Mouse (Mus musculus) neural tube, embryonic 15.5 days (tissue): ENCODE results near the gene Gmds. TPM values are rescaled to one million over a fixed set of nuclear protein-coding genes. Genes with fewer than 3 reads are reported as not detected.

ENCODE experiments used
- ATAC-seq: fragments of 200-750 bp; cut with Nextera tagmentation; 2 replicates; pipeline ENCODE4 v1.8.0; 2017; ENCODE audit warnings: mild to moderate bottlenecking, moderate TSS enrichment, moderate library complexity; ENCODE audit not compliant: low FRiP score
- H3K27ac ChIP-seq: fragments of 300-500 bp; sonication (generic); replicated peaks from 2 replicates; pipeline ENCODE4 v1.5.1; 2015; ENCODE audit warnings: mild to moderate bottlenecking, inconsistent platforms
- H3K27me3 ChIP-seq: fragments of 300-500 bp; sonication (generic); replicated peaks from 2 replicates; pipeline ENCODE4 v1.6.1; 2015; ENCODE audit warnings: inconsistent platforms
- H3K36me3 ChIP-seq: fragments of 300-500 bp; sonication (generic); 2 replicates; pipeline ENCODE4 v1.6.1; 2015; ENCODE audit warnings: inconsistent platforms
- H3K4me1 ChIP-seq: fragments of 300-500 bp; sonication (generic); 2 replicates; pipeline ENCODE4 v1.6.1; 2015; ENCODE audit warnings: inconsistent platforms
- H3K4me2 ChIP-seq: fragments of 300-500 bp; sonication (generic); 2 replicates; pipeline ENCODE4 v1.6.1; 2015; ENCODE audit warnings: inconsistent platforms, mild to moderate bottlenecking, moderate library complexity
- H3K4me3 ChIP-seq: fragments of 300-500 bp; sonication (generic); replicated peaks from 2 replicates; pipeline ENCODE4 v1.5.1; 2015; ENCODE audit warnings: mild to moderate bottlenecking, inconsistent platforms
- H3K9ac ChIP-seq: fragments of 300-500 bp; sonication (generic); replicated peaks from 2 replicates; pipeline ENCODE4 v1.6.1; 2015; ENCODE audit warnings: mild to moderate bottlenecking, inconsistent platforms
- H3K9me3 ChIP-seq: fragments of 300-500 bp; sonication (generic); replicated peaks from 2 replicates; pipeline ENCODE4 v1.6.1; 2016; ENCODE audit warnings: inconsistent platforms
- WGBS: fragments of 180-500 bp; shearing (Covaris S2); methylation state at CpG from one replicate; pipeline ENCODE4 v1.1.7; 2015; ENCODE audit warnings: mixed read lengths; 5-methylcytosine and 5-hydroxymethylcytosine counted together
- polyA plus RNA-seq: library from polyadenylated mRNA; unstranded; fragments of >200 nt; fragmentation: Nextera tagmentation; extraction: Ambion mirVana; gene quantifications from 2 replicates; pipeline ENCODE4 v1.2.1, GENCODE M21; 2015

Gene Gmds
- polyA plus RNA-seq, result 39.3 and 46.0 TPM in 2 replicates

- Histone ChIP-seq H3K27me3 (no peaks in the 10 kb centered on the region), H3K36me3 (peaks cover 2% of the 10 kb centered on the region; the same call in 1 of the 2 replicates), H3K27ac (peak within 1 kb of the TSS; percentile 79), H3K4me2 (peak within 1 kb of the TSS; percentile 89), H3K4me1 (peaks cover 13% of the 10 kb centered on the region), H3K4me3 (peak within 1 kb of the TSS; percentile 91), H3K9ac (peak within 1 kb of the TSS; percentile 89), H3K9me3 (no peaks in the 10 kb centered on the region)
- whole genome bisulfite sequencing, result 3% methylated on average over 55 of the region's 55 CpGs
- peak; percentile 100 for ATAC-seq
Measured at GRCm38 (mm10) chr13:32338513-32339365, at the start of gene Gmds. Gene Gmds, minus strand, starts transcription at chr13:32338740.

DNA sequence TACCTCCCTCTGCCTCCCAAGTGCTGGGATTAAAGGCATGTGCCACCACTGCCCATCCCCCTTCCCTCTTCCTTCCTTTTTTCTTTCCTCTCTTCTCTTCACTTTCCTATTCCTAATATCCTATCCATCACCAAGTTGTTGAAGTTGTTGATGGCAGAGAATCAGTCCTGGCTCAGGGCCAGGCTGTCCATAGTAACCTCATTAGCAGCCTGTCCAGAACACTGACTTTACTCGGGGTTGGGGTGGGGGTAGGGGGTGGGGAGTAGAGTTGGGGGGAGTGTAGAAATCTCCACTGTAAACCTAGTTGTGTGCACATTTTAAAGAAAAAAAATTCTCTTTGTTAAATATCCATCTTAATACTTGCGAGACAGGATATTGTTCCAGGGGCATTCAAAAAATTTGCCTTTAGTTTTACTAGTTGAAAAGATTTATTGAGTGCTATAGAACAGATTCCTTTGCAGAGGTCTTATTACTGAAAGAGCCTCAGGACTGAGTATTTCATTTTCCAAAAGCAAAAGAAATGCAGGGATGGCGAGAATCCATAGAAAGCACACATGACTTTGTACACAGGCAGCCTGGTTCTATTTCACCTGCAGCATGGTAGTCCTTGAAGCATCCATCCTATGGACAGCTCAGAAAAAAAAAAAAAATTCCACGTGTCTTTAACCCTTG, 47.0 kb upstream of the Gmds start:
- Histone ChIP-seq H3K9ac (no peak overlapping the region), H3K27ac (no peak overlapping the region), H3K36me3 (no peaks in the 10 kb centered on the region), H3K4me2 (no peak overlapping the region), H3K27me3 (no peaks in the 10 kb centered on the region), H3K4me1 (no peaks in the 10 kb centered on the region), H3K4me3 (no peak overlapping the region), H3K9me3 (no peaks in the 10 kb centered on the region)
- no peak for ATAC-seq
- 63% methylated on average over 4 of the region's 4 CpGs for WGBS

DNA sequence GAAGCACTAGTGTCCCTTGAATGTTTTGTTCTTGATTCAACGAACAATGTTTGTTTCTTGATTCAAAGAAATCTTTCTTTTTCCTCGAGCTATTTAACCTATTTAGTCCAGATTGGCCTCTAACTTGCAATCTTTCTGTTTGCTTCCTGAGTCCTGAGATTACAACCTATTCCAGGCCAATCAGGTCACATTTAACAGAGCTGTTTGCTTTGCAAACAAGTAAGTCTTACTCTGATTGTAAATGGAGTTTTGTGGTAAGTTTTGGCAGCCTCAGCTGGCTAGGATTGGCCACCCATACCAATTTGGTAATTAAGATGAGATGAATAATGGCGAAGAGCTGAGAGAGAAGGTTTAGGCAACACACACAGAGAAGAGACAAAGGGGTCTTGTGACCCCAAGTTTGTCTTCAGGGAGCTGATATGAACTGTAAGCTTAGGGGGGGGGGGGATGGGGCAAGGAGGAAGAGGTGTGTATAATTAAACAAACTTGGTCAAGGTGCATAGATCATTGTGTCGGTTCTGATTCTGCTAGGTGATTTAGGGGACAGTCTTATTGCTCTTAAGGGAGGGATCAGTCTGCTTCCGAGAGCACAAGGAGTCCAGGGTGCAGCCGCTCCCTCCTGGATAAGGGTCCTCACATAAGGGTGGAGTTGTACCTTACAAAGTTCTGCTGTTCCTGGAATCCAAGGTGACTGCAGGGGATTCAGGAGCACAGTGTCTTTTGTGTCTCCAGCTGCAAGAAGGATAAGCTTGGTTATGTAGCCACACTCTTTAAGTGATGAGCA, 43.9 kb upstream of the Gmds start:
- no peak overlapping the region for H3K27ac ChIP-seq
- WGBS, result 72% methylated on average over 6 of the region's 6 CpGs

GRCm38 (mm10) chr13:32378634-32379033, 40.1 kb upstream of the Gmds start:
- 88% methylated on average over 1 of the region's 1 CpGs for WGBS
- no peak overlapping the region for H3K4me3 ChIP-seq
- no peaks in the 10 kb centered on the region for H3K36me3 ChIP-seq
- H3K4me1 ChIP-seq, result no peaks in the 10 kb centered on the region
- no peak overlapping the region for H3K4me2 ChIP-seq
- no peak overlapping the region for H3K9ac ChIP-seq
- no peak for ATAC-seq
- no peak overlapping the region for H3K27ac ChIP-seq
- no peaks in the 10 kb centered on the region for H3K9me3 ChIP-seq
- no peaks in the 10 kb centered on the region for H3K27me3 ChIP-seq

More for the DNA sequence above, 43.9 kb upstream of the Gmds start:
- Histone ChIP-seq H3K4me2 (no peak overlapping the region), H3K9me3 (no peaks in the 10 kb centered on the region), H3K27me3 (no peaks in the 10 kb centered on the region), H3K9ac (no peak overlapping the region), H3K4me3 (no peak overlapping the region), H3K36me3 (no peaks in the 10 kb centered on the region), H3K4me1 (no peaks in the 10 kb centered on the region)
- no peak for ATAC-seq

DNA sequence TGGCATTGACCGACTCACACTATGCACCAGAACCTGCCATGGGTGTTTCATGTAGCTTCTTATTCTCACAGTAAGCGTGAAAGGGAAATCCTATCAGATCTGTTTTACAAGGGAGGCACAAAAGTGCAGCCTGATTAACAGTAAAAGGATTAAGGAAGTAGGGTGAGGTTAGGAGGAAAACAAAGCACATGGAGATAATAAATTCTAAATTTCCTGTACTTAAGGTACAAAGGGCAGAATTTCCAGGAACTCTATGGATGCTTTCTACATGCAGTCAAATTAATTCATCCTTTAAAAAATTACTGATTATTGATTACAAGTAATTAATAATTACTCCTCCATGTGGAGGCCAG, 34.0 kb upstream of the Gmds start:
- 89% methylated on average over 2 of the region's 2 CpGs for WGBS
- Histone ChIP-seq H3K9me3 (no peaks in the 10 kb centered on the region), H3K27ac (no peak overlapping the region), H3K27me3 (no peaks in the 10 kb centered on the region), H3K4me1 (no peaks in the 10 kb centered on the region), H3K4me3 (no peak overlapping the region), H3K4me2 (no peak overlapping the region), H3K36me3 (no peaks in the 10 kb centered on the region), H3K9ac (no peak overlapping the region)
- no peak for ATAC-seq

DNA sequence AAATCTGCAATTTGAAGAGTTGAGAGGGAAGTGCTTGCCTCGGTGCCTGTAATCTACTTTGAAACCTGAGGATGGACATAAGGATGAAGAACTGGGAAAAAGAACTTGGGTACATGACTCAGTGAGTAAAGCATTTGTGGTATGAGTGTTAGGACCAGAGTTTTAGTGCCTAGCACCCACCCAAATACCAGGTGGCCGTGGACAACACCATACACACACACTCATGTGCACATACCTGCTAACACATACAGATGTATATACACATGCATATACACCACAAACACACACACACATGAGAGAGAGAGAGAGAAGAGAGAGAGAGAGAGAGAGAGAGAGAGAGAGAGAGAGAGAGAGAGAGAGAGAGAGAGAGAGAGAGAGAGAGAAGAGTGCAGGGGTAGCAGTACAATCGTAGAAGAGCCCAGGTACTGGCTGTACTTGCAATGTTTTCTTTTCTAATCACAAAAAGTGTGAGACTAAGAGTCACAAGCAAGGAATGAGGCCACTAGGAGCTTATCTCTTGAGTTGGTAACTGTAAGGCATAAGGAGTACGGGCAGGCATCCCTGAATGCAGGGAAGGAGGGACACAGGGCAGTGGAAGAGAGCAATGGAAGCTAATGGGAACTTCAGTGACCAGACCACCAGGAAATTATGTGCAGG, 33.5 kb upstream of the Gmds start:
- no peak for ATAC-seq
- Histone ChIP-seq H3K9ac (no peak overlapping the region), H3K27ac (no peak overlapping the region), H3K27me3 (no peaks in the 10 kb centered on the region), H3K4me3 (no peak overlapping the region), H3K9me3 (no peaks in the 10 kb centered on the region), H3K4me1 (no peaks in the 10 kb centered on the region), H3K36me3 (no peaks in the 10 kb centered on the region), H3K4me2 (no peak overlapping the region)
- WGBS, result 92% methylated on average over 4 of the region's 4 CpGs

- Histone ChIP-seq H3K27ac (no peak overlapping the region), H3K9me3 (no peaks in the 10 kb centered on the region), H3K4me3 (no peak overlapping the region), H3K4me2 (no peak overlapping the region), H3K9ac (no peak overlapping the region), H3K36me3 (no peaks in the 10 kb centered on the region), H3K4me1 (no peaks in the 10 kb centered on the region), H3K27me3 (no peaks in the 10 kb centered on the region)
- WGBS, result 91% methylated on average over 7 of the region's 7 CpGs
- ATAC-seq, result no peak
Measured at GRCm38 (mm10) chr13:32370751-32371150, 32.2 kb upstream of the Gmds start.

- Histone ChIP-seq H3K27me3 (no peaks in the 10 kb centered on the region), H3K9ac (no peak overlapping the region), H3K4me2 (no peak overlapping the region), H3K4me3 (no peak overlapping the region), H3K27ac (no peak overlapping the region), H3K9me3 (no peaks in the 10 kb centered on the region), H3K36me3 (no peaks in the 10 kb centered on the region), H3K4me1 (no peaks in the 10 kb centered on the region)
- ATAC-seq, result no peak
- WGBS, result 63% methylated on average over 1 of the region's 1 CpGs
Measured at GRCm38 (mm10) chr13:32370135-32370534, 31.6 kb upstream of the Gmds start.

DNA sequence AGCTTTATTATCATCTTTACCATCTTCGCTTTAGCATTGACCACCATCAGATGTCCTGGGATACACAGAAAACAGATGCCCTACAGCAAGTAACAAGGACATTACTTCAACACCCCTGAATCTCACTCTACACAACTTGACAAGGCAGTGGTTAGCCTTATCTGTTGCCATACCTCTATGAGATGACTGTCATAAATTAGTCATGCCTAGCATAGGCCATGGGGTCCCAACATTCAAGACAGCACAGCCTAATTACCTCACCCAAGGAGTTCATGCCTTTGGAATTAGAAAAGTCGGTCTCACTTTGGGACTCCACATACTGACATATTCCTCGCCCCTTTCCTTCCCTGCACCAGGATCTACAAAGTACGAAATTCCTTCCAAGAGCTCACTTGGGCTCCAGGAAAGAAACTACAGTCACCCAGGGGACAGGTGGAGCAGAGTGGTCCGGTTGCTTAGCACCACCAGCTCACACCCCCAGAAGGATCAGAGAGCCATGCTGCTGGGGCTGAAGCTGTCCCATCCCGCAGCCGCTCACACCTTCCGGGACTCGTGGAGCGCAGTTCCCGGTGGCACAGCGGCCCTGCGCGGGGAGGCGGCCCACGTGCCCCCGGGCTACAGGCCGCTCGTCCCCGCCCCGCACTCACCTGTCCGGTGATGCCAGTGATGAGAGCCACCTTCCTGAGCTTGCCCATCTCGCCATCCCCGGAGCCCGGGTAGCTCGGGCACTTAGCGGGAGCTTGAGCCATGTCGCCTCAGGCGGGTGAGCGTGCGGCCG, 616 bp downstream of the Gmds start:
- Histone ChIP-seq H3K9me3 (no peaks in the 10 kb centered on the region), H3K4me1 (peaks cover 13% of the 10 kb centered on the region), H3K36me3 (no peaks in the 10 kb centered on the region), H3K27me3 (no peaks in the 10 kb centered on the region), H3K27ac (peak overlapping the region; percentile 79), H3K4me3 (peak overlapping the region; percentile 91), H3K9ac (peak overlapping the region; percentile 89), H3K4me2 (peak overlapping the region; percentile 89)
- no peak; the same call in none of the 2 replicates for ATAC-seq
- WGBS, result 6% methylated on average over 32 of the region's 32 CpGs

DNA sequence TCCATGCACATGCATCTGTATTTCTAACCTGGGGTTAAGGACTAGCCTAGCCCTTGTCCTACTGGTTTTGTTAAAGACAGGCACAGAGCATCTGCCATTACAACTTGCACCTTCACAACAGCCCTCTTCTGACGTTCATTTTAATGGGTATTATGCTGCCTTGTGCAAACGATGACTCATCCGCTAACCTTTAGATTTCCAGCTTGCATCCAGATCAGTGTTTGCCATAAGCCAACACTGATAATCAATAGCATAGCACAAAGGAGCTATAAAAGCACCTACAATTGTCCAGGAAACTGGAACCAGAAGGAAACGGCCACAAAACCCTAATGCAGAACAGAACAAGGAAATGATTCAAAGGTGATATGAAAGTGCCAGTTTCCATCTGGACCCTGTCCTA, 20.2 kb downstream of the Gmds start:
- Histone ChIP-seq H3K4me2 (no peak overlapping the region), H3K27ac (no peak overlapping the region), H3K27me3 (no peaks in the 10 kb centered on the region), H3K36me3 (no peaks in the 10 kb centered on the region), H3K4me3 (no peak overlapping the region), H3K4me1 (no peaks in the 10 kb centered on the region), H3K9ac (no peak overlapping the region), H3K9me3 (no peaks in the 10 kb centered on the region)
- ATAC-seq, result no peak
- WGBS, result 83% methylated on average over 4 of the region's 4 CpGs

DNA sequence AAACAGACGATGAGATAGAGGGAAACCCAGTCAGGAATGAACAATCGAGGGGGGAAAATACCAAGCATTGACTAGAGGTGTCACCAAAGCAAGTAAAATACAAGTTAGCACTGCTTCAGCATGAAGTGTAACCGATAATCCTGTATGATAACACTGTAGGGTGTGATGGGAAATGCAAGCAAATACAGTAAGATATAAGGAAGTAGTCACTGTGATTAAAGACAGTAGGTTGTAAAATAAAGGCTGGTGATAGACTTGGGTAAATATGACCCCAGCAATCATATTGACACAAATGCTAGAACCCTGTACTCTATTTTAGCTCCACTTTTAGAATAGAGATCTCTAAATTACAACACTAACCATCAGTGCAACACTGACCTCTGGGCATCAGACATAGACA, 21.2 kb downstream of the Gmds start:
- 94% methylated on average over 3 of the region's 3 CpGs for WGBS
- Histone ChIP-seq H3K9me3 (no peaks in the 10 kb centered on the region), H3K4me2 (no peak overlapping the region), H3K9ac (no peak overlapping the region), H3K4me3 (no peak overlapping the region), H3K27me3 (no peaks in the 10 kb centered on the region), H3K27ac (no peak overlapping the region), H3K4me1 (no peaks in the 10 kb centered on the region), H3K36me3 (no peaks in the 10 kb centered on the region)
- ATAC-seq, result no peak
